Mouse (Mus musculus) adrenal gland, adult 10 weeks (tissue): ENCODE results near the gene Otud5. TPM values are rescaled to one million over a fixed set of nuclear protein-coding genes. Genes with fewer than 3 reads are reported as not detected.

ENCODE experiments used
- polyA plus RNA-seq: library from polyadenylated mRNA; stranded (reverse); fragments of 350-450 nt; fragmentation: Illumina TruSeq; extraction: RNeasy Lipid Tissue Mini Kit (QIAGEN cat#74804); gene quantifications from one replicate; pipeline ENCODE4 v1.2.3, GENCODE M21; 2014; ENCODE audit warnings: low read depth, low replicate concordance

The Otud5 gene
- polyA plus RNA-seq, result 35.6 TPM

DNA sequence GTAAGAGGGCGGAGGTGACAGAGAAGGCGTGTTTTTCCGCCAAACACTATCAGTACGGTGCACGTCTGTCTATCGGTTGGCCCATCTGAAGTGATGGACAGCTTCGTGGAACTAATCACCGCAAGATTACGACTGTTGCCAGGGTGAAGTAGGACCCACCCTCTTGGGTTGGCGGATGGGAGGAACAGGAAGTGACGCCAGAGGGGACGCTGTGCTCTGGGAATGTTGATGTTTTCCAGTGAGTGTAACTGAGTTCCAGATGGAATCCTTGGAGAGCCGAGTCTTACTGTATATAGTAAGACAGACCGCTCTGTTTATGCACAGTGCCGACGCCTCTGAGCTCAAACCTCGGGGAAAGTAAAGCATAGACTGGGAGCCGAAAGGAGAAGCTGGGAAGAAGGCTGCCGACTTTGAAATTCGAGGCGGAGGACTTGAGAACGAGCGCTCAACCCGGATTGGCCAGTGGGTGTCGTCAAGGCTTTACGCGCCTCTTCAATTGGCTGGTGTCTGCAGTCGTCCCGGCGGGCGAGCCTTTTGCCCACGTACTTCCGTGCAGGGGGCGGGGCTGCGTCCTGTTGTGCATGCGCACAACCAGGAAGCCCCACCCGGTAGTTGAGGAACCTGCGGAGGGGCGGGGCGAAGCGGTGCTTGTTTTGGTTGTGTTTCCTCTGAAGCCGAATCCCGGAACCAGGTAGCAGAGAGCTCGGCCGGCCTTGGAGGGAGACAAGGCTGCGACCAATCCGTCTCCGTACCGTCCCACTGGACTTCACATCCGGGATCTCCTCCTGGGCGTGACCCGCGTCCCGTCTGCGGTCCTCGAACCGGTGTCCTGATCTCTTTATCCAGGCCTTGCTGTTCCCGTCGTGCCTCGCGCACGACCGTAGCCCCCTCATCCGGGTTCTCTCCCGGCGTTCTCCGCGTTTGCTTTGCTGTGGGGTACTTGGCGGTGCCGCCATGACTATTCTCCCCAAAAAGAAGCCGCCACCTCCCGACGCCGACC is at the start of gene Otud5:
Otud5 (plus strand) TSS at position 202 of the 1,000 bp plus-strand sequence.

DNA sequence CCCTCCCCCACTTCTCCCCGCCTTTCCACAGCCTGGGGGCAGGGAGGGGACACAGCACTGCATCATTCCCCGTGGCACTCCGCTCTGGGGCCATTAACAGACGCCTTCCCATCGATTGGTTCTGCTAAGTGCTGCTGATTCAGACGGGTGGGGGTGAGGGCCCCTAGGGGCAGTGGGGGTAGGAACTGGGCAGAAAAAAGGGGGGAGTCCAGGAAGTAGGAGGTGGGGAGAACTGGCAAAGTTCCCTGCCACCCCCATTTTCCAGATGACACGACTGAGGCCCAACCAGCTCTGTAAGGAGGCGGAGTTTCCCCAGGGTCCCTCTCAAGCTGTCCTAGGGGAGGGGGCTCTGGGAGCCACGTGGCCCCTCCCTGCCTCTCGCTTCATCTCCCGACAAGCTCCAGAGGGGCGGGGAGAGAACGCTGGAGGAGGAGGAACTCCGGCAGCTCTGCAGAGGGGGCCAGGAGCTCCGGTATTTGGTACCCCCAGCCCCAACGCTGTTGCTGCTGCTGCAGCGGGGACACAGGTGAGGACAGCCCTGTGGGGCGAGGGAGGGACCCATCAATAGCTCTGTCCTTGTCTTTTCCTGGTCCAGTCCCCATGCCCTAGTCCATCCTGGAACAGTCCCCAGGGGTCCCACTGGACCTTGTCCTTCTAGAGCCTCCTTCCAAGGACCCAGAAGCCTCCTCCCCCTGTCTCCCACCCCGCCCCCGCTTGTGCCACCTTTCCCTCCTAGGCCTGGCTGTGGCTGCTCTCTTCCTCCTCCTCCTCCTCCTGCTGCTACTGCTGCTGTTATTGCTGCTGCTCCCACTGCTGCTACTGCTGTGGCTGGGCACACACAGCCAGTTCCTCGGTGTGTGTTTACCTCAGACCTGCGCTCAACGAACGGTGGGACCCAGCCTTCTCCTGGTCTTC is 19.0 kb upstream of the Otud5 start, which contains the start of gene Kcnd1:
Kcnd1 (plus strand) TSS at position 425 of the 915 bp plus-strand sequence.

GRCm38 (mm10) chrX:7878007-7878419 is 36.8 kb downstream of the Otud5 start, which contains the start of gene Pim2:
Gene Pim2 (plus strand): TSS chrX:7878262.

DNA sequence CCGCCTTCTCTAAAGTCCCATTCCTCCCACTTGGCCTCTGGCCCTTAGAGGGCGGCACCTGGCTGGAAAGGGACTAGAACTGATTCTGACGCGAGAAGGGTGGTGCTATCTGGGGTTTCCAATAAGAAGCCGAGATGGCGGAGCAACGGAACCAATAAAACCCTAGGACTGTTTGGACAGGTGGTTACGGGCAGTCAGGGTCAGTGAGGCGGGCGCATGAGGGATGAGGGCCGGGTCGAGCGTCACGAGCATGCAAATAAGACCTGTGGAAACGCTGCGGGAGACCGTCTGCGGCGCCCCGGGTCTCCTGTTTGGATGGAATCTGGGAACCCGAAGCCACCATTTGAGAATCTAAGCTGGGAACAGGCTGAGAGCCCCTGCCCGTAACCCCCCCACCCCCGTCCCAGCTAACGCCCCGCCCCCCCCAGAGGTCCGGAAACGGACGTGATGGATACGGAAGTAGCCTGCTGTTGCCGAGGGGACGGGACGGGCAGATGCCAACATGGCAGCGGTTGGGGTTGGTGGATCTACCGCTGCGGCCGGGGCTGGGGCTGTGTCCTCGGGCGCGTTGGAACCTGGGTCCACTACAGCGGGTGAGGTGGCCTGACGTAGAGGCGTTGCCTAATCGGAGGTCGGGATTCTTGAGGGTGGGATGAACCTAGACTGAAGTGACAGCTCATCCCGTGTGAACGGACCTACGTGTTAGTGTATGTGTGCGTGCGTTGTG is 42.8 kb downstream of the Otud5 start, which contains the start of gene Slc35a2:
Slc35a2 (plus strand) TSS at position 188 of the 727 bp plus-strand sequence.

GRCm38 (mm10) chrX:7898880-7899874 is 58.0 kb downstream of the Otud5 start, which contains the start of the genes Pqbp1 and Timm17b:
Gene Pqbp1 (minus strand): TSS chrX:7899269.
Gene Timm17b (plus strand): TSS chrX:7899357.

DNA sequence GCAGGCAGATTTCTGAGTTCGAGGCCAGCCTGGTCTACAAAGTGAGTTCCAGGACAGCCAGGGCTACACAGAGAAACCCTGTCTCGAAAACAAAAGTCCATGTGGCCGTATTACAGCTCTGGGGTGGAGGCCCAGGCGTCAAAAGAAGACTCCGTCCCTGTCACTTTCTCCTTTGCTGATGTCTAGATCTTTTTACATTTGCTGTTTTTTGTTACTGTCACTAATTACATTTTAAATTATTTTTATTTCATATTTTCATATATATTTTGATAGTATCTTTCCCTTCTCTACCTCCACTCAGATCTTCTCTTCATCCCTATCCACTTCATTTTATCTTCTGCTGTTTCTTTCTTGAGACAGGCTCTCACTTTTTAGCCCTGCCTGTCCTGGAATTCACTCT is 66.6 kb downstream of the Otud5 start, which contains the start of gene Gm10491:
Gm10491 (minus strand) TSS at position 101 of the 400 bp plus-strand sequence.

GRCm38 (mm10) chrX:7909242-7909641 is 68.1 kb downstream of the Otud5 start, which contains the start of gene Gm10490:
Gene Gm10490 (plus strand): TSS chrX:7909542.

GRCm38 (mm10) chrX:7919601-7920383 is 78.6 kb downstream of the Otud5 start, which contains the start of gene Pcsk1n:
Gene Pcsk1n (plus strand): TSS chrX:7919822.

Other genes with a start within 250 kb of the Otud5 start
- gene Ccdc22, start 235.8 kb upstream of the Otud5 start, polyA plus RNA-seq, result 1.4 TPM
- not detected for gene Cacna1f, start 234.3 kb upstream of the Otud5 start, polyA plus RNA-seq
- gene Syp, start 202.9 kb upstream of the Otud5 start, polyA plus RNA-seq, result 14.8 TPM
- 5.5 TPM for gene Prickle3, start 184.1 kb upstream of the Otud5 start, polyA plus RNA-seq
- 55.3 TPM for gene Plp2, start 170.0 kb upstream of the Otud5 start, polyA plus RNA-seq
- gene Magix, start 160.1 kb upstream of the Otud5 start, polyA plus RNA-seq, result 0.29 TPM
- gene Gpkow, start 144.2 kb upstream of the Otud5 start, polyA plus RNA-seq, result 96.3 TPM
- 9.0 TPM for gene Wdr45, start 127.0 kb upstream of the Otud5 start, polyA plus RNA-seq
- not detected for gene Gm45208, start 119.1 kb upstream of the Otud5 start, polyA plus RNA-seq
- 8.2 TPM for gene Praf2, start 112.9 kb upstream of the Otud5 start, polyA plus RNA-seq
- gene Ccdc120, start 90.5 kb upstream of the Otud5 start, polyA plus RNA-seq, result 0.23 TPM
- gene Tfe3, start 78.8 kb upstream of the Otud5 start, polyA plus RNA-seq, result 10.4 TPM
- gene Gripap1, start 51.6 kb upstream of the Otud5 start, polyA plus RNA-seq, result 28.3 TPM
- gene Kcnd1, start 19.1 kb upstream of the Otud5 start, polyA plus RNA-seq, result 1.5 TPM
- gene Pim2, start 36.9 kb downstream of the Otud5 start, polyA plus RNA-seq, result 9.1 TPM
- gene Slc35a2, start 42.7 kb downstream of the Otud5 start, polyA plus RNA-seq, result 7.2 TPM
- gene Pqbp1, start 57.9 kb downstream of the Otud5 start, polyA plus RNA-seq, result 45.8 TPM
- 7.5 TPM for gene Timm17b, start 58.0 kb downstream of the Otud5 start, polyA plus RNA-seq
- gene Gm10491, start 66.5 kb downstream of the Otud5 start, polyA plus RNA-seq, result not detected
- gene Gm10490, start 68.2 kb downstream of the Otud5 start, polyA plus RNA-seq, result not detected
- gene Pcsk1n, start 78.5 kb downstream of the Otud5 start, polyA plus RNA-seq, result not detected
- gene Eras, start 87.2 kb downstream of the Otud5 start, polyA plus RNA-seq, result not detected
- 1.9 TPM for gene Hdac6, start 106.5 kb downstream of the Otud5 start, polyA plus RNA-seq
- gene Gata1, start 136.7 kb downstream of the Otud5 start, polyA plus RNA-seq, result not detected
- not detected for gene Glod5, start 177.1 kb downstream of the Otud5 start, polyA plus RNA-seq
- gene Suv39h1, start 233.4 kb downstream of the Otud5 start, polyA plus RNA-seq, result 7.9 TPM
- 0.64 TPM for gene Was, start 249.1 kb downstream of the Otud5 start, polyA plus RNA-seq